Mouse (Mus musculus): ENCODE measurements at regions not wholly inside any gene's neighbourhood (a gene's known extent, or its start where the extent isn't known, plus 50 kb on each side); places are given as distances from the start of the nearest gene placed in this dataset.
A peak's percentile ranks its signal among the peaks of the same experiment; 100 is the strongest.

- no peak for DNase-seq
These were observed 51.0 kb upstream of the Stt3b start for GRCm38 (mm10) chr9:115361191-115361590.

- DNase-seq = no peak
These were observed 51.7 kb upstream of the Stt3b start for GRCm38 (mm10) chr9:115361881-115362280.

GRCm38 (mm10) chr9:115362486-115362885 is 52.3 kb upstream of the Stt3b start:
- no peak for DNase-seq

- no peak for DNase-seq
These were observed 55.0 kb upstream of the Stt3b start for GRCm38 (mm10) chr9:115364919-115365861.

- no peak for DNase-seq
These were observed 57.6 kb upstream of the Stt3b start for GRCm38 (mm10) chr9:115367808-115368207.

GRCm38 (mm10) chr9:115380276-115380675 is 70.1 kb upstream of the Stt3b start:
- DNase-seq = no peak

GRCm38 (mm10) chr9:115382824-115383475 is 72.7 kb upstream of the Stt3b start:
- DNase-seq = no peak

- DNase-seq = peak; percentile 64
These were observed 73.7 kb upstream of the Stt3b start for GRCm38 (mm10) chr9:115383935-115384334.

GRCm38 (mm10) chr9:115384345-115384744 is 74.1 kb upstream of the Stt3b start:
- DNase-seq = peak; percentile 23

- DNase-seq = no peak
These were observed 77.5 kb upstream of the Stt3b start for GRCm38 (mm10) chr9:115387471-115388360.

- DNase-seq = no peak
These were observed 78.1 kb upstream of the Stt3b start for GRCm38 (mm10) chr9:115388361-115388759.

GRCm38 (mm10) chr9:115389082-115389481 is 78.9 kb upstream of the Stt3b start:
- no peak for DNase-seq

GRCm38 (mm10) chr9:115390880-115391281 is 80.7 kb upstream of the Stt3b start:
- peak; percentile 27 for DNase-seq

GRCm38 (mm10) chr9:115395511-115395910 is 85.3 kb upstream of the Stt3b start:
- DNase-seq = no peak

GRCm38 (mm10) chr9:115400461-115400860 is 90.2 kb upstream of the Stt3b start:
- no peak for DNase-seq

- DNase-seq = no peak
These were observed 91.4 kb upstream of the Stt3b start for GRCm38 (mm10) chr9:115401405-115402151.

- DNase-seq = no peak
These were observed 92.4 kb upstream of the Stt3b start for GRCm38 (mm10) chr9:115402661-115403060.

GRCm38 (mm10) chr9:115403354-115403968 is 93.2 kb upstream of the Stt3b start:
- DNase-seq = no peak

GRCm38 (mm10) chr9:115407901-115408470 is 97.8 kb upstream of the Stt3b start:
- DNase-seq = no peak

- DNase-seq = peak; percentile 14
These were observed 98.7 kb upstream of the Stt3b start for GRCm38 (mm10) chr9:115408886-115409285.

- DNase-seq = no peak
These were observed 104.0 kb upstream of the Stt3b start for GRCm38 (mm10) chr9:115414190-115414589.

Data from gastrocnemius, postnatal 25 days (tissue).